In the genomic region with DNA sequence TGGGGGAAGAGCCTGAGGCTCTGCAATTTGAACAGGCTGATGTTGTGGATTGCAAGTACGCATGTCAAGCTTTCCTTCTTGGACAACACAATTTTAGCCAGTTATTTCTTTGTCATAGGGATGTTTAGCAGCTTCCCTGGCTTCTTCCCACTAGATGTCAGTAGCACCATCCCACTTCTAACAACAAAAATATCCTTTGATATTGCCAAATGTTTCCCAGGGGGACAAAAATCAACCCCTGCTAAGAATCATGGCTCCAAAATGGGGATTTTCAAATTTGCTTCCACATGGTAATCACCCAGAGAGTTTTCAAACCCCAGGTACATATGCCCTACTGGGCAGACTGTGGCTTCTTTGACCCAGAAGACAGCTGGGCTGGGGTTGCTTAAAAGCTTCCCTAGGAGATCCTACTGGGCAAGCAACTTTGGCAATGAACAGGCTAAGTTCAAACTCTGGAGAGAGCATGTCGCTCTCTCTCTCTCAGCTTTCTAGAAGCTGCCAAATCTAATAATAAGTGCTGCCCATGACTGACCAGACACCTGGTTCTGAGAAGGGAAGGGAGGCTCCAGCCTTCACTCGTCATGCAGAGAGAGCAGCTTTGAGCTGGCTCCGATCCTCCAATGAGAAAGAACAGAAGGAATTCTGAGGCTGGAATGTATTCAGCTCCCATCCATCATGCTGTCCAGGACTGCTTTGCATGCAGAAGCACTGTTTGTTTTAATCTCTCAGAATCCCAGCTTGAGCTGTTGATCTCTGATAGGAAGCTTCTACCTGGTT, we compare ENCODE assay signal across 10 mouse cellular contexts.
DNase-seq lines count a peak whose midpoint lies in the region; TF ChIP-seq lines count a peak whose summit lies in the region.
"Had no signal": no experiment of that assay in that cellular context is flagged by ENCODE, and none has a peak within 500 bp of the region (broad histone marks: within the 10 kb centered on the region; RNA-seq: fewer than 3 reads in every experiment).

No protein-coding gene starts in this region.

- peak; percentile 20 for DNase-seq in embryo, embryonic 10 days (ENCODE audit: low spot score)
- no peak for DNase-seq in embryo, embryonic 9.5 days (ENCODE audit: extremely low spot score)
- peak; percentile 51 for DNase-seq in kidney, adult 2 months
- no peak for DNase-seq in kidney, adult 18-20 months
- peak; percentile 36 for DNase-seq in brain, embryonic 14.5 days (ENCODE audit: low read depth)
- peak; percentile 20 to 39 for DNase-seq in kidney, postnatal 36 days
- no peak for DNase-seq in layer of hippocampus, adult 8-10 months (ENCODE audit: low spot score in 2 of 2)
- DNase-seq in thymus, adult 18-20 months: no peak
- DNase-seq: liver, embryonic 13.5 days had no signal

- H3K27ac ChIP-seq in kidney, adult 2 months (ENCODE audit: insufficient read depth, low read depth, low read length): no peak overlapping the region
- H3K27ac ChIP-seq: heart, embryonic 15.5 days; liver, embryonic 13.5 days had no signal

- no peaks in the 10 kb centered on the region for H3K27me3 ChIP-seq in kidney, adult 2 months (replicated peaks; ENCODE audit: control insufficient read depth, insufficient read depth, low read length)
- H3K27me3 ChIP-seq: heart, embryonic 15.5 days; liver, embryonic 13.5 days had no signal

- H3K4me1 ChIP-seq in kidney, adult 2 months (ENCODE audit: control insufficient read depth, insufficient read depth, low read length): no peaks in the 10 kb centered on the region
- H3K4me1 ChIP-seq: heart, embryonic 15.5 days; liver, embryonic 13.5 days had no signal

- no peak for TF ChIP-seq CTCF in kidney, adult 2 months (conservative IDR thresholded peaks at IDR 0.05; ENCODE audit: insufficient read depth, insufficient read length, low read depth, low read length)
- no peak for TF ChIP-seq CTCF in brain, embryonic 14.5 days (IDR thresholded peaks at IDR 0.05; ENCODE audit: borderline replicate concordance, extremely low read depth, insufficient read depth, insufficient read length)

- H3K4me3 ChIP-seq in kidney, adult 2 months (ENCODE audit: insufficient read depth, low read depth, low read length): no peak overlapping the region
- H3K4me3 ChIP-seq: heart, embryonic 15.5 days; liver, embryonic 13.5 days had no signal

- TF ChIP-seq POLR2A in kidney, adult 2 months (IDR thresholded peaks at IDR 0.05; ENCODE audit: low read depth, low read length): no peak
- TF ChIP-seq POLR2A in brain, embryonic 14.5 days (IDR thresholded peaks at IDR 0.05; ENCODE audit: borderline replicate concordance, extremely low read depth, insufficient read depth, insufficient read length, poor library complexity, severe bottlenecking): no peak

- no peaks in the 10 kb centered on the region for H3K36me3 ChIP-seq in kidney, adult 2 months (ENCODE audit: control insufficient read depth, insufficient read depth, low read length)
- H3K36me3 ChIP-seq: heart, embryonic 15.5 days; liver, embryonic 13.5 days had no signal

- 35% methylated on average over 4 of the region's 4 CpGs for WGBS in kidney, adult 2 months

Comparison
In these comparisons a context has a peak if more than half of its experiments do, and no peak if none do; other contexts are left out.
1. DNase-seq: peak in embryo, embryonic 10 days (single experiment), kidney, adult 2 months (single experiment), brain, embryonic 14.5 days (single experiment) and kidney, postnatal 36 days (2 of 2); none in embryo, embryonic 9.5 days (single experiment), kidney, adult 18-20 months (single experiment), layer of hippocampus, adult 8-10 months (0 of 2) and thymus, adult 18-20 months (0 of 2).